Mouse (Mus musculus) layer of hippocampus, adult 8-10 months (tissue): Measurements from ENCODE around the gene Ttll8. TPM values are rescaled to one million over a fixed set of nuclear protein-coding genes. Genes with fewer than 3 reads are reported as not detected.

Experiments
- DNase-seq, 2 experiments: peaks; one replicate each; pipeline ENCODE4 v3.0.0; 2022; ENCODE audit warnings: low spot score in 2 of 2
- total RNA-seq, 4 experiments: library from RNA; stranded (reverse); gene quantifications; 2 replicates each; pipeline ENCODE4 v1.2.4; 2022

Ttll8 gene
- total RNA-seq, 4 experiments from 2014 or later: 1.2 to 4.3 (median 2.7) TPM

GRCm38 (mm10) chr15:88883342-88883741, 70.9 kb downstream of the Ttll8 start:
- no peak for DNase-seq

- DNase-seq: no peak
Observed at GRCm38 (mm10) chr15:88882851-88883250, 71.4 kb downstream of the Ttll8 start.

GRCm38 (mm10) chr15:88881253-88882044, 72.8 kb downstream of the Ttll8 start:
- DNase-seq: no peak

- DNase-seq: no peak
Observed at GRCm38 (mm10) chr15:88877021-88877400, 77.2 kb downstream of the Ttll8 start.

- DNase-seq: peak in 1 of 2 experiments; percentile 79
Observed at GRCm38 (mm10) chr15:88876155-88877020, 77.8 kb downstream of the Ttll8 start.

- no peak for DNase-seq
Observed at GRCm38 (mm10) chr15:88875625-88876081, 78.6 kb downstream of the Ttll8 start.

GRCm38 (mm10) chr15:88874477-88874876, 79.7 kb downstream of the Ttll8 start:
- no peak for DNase-seq

GRCm38 (mm10) chr15:88874061-88874460, 80.2 kb downstream of the Ttll8 start:
- no peak for DNase-seq

GRCm38 (mm10) chr15:88870418-88871185, 83.6 kb downstream of the Ttll8 start:
- DNase-seq: no peak

- DNase-seq: no peak
Observed at GRCm38 (mm10) chr15:88868024-88868742, 86.0 kb downstream of the Ttll8 start.

GRCm38 (mm10) chr15:88867368-88868023, 86.7 kb downstream of the Ttll8 start:
- no peak for DNase-seq

- DNase-seq: no peak
Observed at GRCm38 (mm10) chr15:88866934-88867356, 87.3 kb downstream of the Ttll8 start.

- no peak for DNase-seq
Observed at GRCm38 (mm10) chr15:88865888-88866695, 88.1 kb downstream of the Ttll8 start.

- DNase-seq: no peak
Observed at GRCm38 (mm10) chr15:88865061-88865460, 89.2 kb downstream of the Ttll8 start.

- DNase-seq: peak; percentile 56 to 59
Observed at GRCm38 (mm10) chr15:88864270-88865030, 89.8 kb downstream of the Ttll8 start.

GRCm38 (mm10) chr15:88863695-88864231, 90.5 kb downstream of the Ttll8 start:
- DNase-seq: peak; percentile 89 to 93

- peak; percentile 55 to 60 for DNase-seq
Observed at GRCm38 (mm10) chr15:88862881-88863694, 91.1 kb downstream of the Ttll8 start.
